Mouse (Mus musculus) embryonic fibroblast, embryonic 13.5 days (primary cell): Measurements from ENCODE around the gene Tubg1.

Source experiments
- CTCF ChIP-seq: IDR thresholded peaks from 2 replicates; pipeline ENCODE4 v1.5.1; 2011; ENCODE audit warnings: mild to moderate bottlenecking, control low read depth, low read length, moderate library complexity, borderline replicate concordance; ENCODE audit not compliant: insufficient read depth
- POLR2A ChIP-seq: IDR thresholded peaks from 2 replicates; pipeline ENCODE4 v1.6.1; 2011; ENCODE audit warnings: low read depth, mild to moderate bottlenecking, control low read depth, low read length, moderate library complexity

GRCm38 (mm10) chr11:101128996-101129577 is 9.3 kb downstream of the Tubg1 start:
- TF ChIP-seq CTCF (no peak), POLR2A (no peak)
